Mouse (Mus musculus) limb, embryonic 14.5 days (tissue): ENCODE results near the gene Prpf8. TPM values are rescaled to one million over a fixed set of nuclear protein-coding genes. Genes with fewer than 3 reads are reported as not detected.

Experiments
- ATAC-seq: fragments of 200-750 bp; cut with Nextera tagmentation; 2 replicates; pipeline ENCODE4 v1.8.0; 2017; ENCODE audit warnings: low read depth, moderate number of reproducible peaks, moderate TSS enrichment; ENCODE audit not compliant: low FRiP score
- DNase-seq: peaks from one replicate; pipeline ENCODE4 v3.0.0-alpha.2; 2015; ENCODE audit warnings: low spot score
- H3K27ac ChIP-seq: fragments of 300-500 bp; sonication (generic); replicated peaks from 2 replicates; pipeline ENCODE4 v1.5.1; 2014; ENCODE audit warnings: low read depth, mild to moderate bottlenecking, low read length, moderate library complexity, mixed read lengths
- H3K27me3 ChIP-seq: fragments of 300-500 bp; sonication (generic); 2 replicates; pipeline ENCODE4 v1.6.1; 2014; ENCODE audit warnings: low read length, mixed read lengths; ENCODE audit not compliant: control insufficient read depth, insufficient read depth
- H3K36me3 ChIP-seq: fragments of 300-500 bp; sonication (generic); 2 replicates; pipeline ENCODE4 v1.6.1; 2014; ENCODE audit warnings: mild to moderate bottlenecking, low read length, moderate library complexity, mixed read lengths; ENCODE audit not compliant: control insufficient read depth, insufficient read depth
- H3K4me1 ChIP-seq: fragments of 300-500 bp; sonication (generic); 2 replicates; pipeline ENCODE4 v1.6.1; 2014; ENCODE audit warnings: antibody characterized with exemption, low read length, mixed read lengths; ENCODE audit not compliant: control insufficient read depth, insufficient read depth
- H3K4me2 ChIP-seq: fragments of 300-500 bp; sonication (generic); replicated peaks from 2 replicates; pipeline ENCODE4 v1.6.1; 2014; ENCODE audit warnings: low read depth, mild to moderate bottlenecking, low read length, moderate library complexity; ENCODE audit not compliant: severe bottlenecking
- H3K4me3 ChIP-seq: fragments of 300-500 bp; sonication (generic); replicated peaks from 2 replicates; pipeline ENCODE4 v1.5.1; 2014; ENCODE audit warnings: low read length
- H3K9ac ChIP-seq: fragments of 300-500 bp; sonication (generic); 2 replicates; pipeline ENCODE4 v1.6.1; 2014; ENCODE audit warnings: mild to moderate bottlenecking, low read depth, low read length, moderate library complexity; ENCODE audit not compliant: severe bottlenecking
- H3K9me3 ChIP-seq: fragments of 300-500 bp; sonication (generic); 2 replicates; pipeline ENCODE4 v1.6.1; 2016; ENCODE audit warnings: low read length; ENCODE audit not compliant: control insufficient read depth
- POLR2A ChIP-seq: fragments of 200-500 bp; IDR thresholded peaks from 2 replicates; pipeline ENCODE4 v1.8.0; 2012; ENCODE audit warnings: inconsistent platforms, mild to moderate bottlenecking, moderate library complexity, borderline replicate concordance; ENCODE audit not compliant: insufficient read depth, insufficient read length; ENCODE audit errors: extremely low read depth
- WGBS: fragments of 180-500 bp; shearing (Covaris S2); extraction: QIAGEN DNeasy Blood & Tissue Kit; methylation state at CpG from one replicate; pipeline ENCODE4 v1.1.7; 2014; 5-methylcytosine and 5-hydroxymethylcytosine counted together
- polyA plus RNA-seq, 2 experiments: library from polyadenylated mRNA; depleted of rRNA in 1 of 2; stranded (reverse) in 1 of 2; unstranded in 1 of 2; fragments of >200 nt; fragmentation: Nextera tagmentation in 1 of 2; extraction: Ambion mirVana in 1 of 2; gene quantifications; 2 replicates each; pipeline versions ENCODE4 v1.2.1 to v1.2.3; 2012 to 2014

The Prpf8 gene
- polyA plus RNA-seq, 2 experiments: 85.9 to 123 TPM

GRCm38 (mm10) chr11:75513336-75513735, 26.7 kb downstream of the Prpf8 start, which contains the start of gene Scarf1:
Gene Scarf1 (plus strand): TSS chr11:75513540.
- TF ChIP-seq POLR2A: no peak
- Histone ChIP-seq H3K4me3 (no peak within 1 kb of the TSS), H3K4me1 (peaks cover 7% of the 10 kb centered on the region), H3K27ac (no peak within 1 kb of the TSS), H3K4me2 (0 out of 2 replicates have a peak within 1 kb of the TSS, but pooled peaks have one; percentile 21), H3K9ac (0 out of 2 replicates have a peak within 1 kb of the TSS, but pooled peaks have one; percentile 25), H3K9me3 (no peaks in the 10 kb centered on the region), H3K36me3 (peaks cover 15% of the 10 kb centered on the region), H3K27me3 (no peaks in the 10 kb centered on the region)
- 45% methylated on average over 8 of the region's 8 CpGs for WGBS
- ATAC-seq (no peak), DNase-seq (peak; percentile 19)

- ATAC-seq (no peak), DNase-seq (no peak)
- H3K36me3 ChIP-seq: no peaks in the 10 kb centered on the region
- no peak overlapping the region for H3K4me3 ChIP-seq
- H3K4me1 ChIP-seq: no peaks in the 10 kb centered on the region
- 89% methylated on average over 25 of the region's 25 CpGs for WGBS
- no peaks in the 10 kb centered on the region for H3K9me3 ChIP-seq
- H3K4me2 ChIP-seq: no peak overlapping the region
- no peak overlapping the region for H3K27ac ChIP-seq
- H3K9ac ChIP-seq: no peak overlapping the region
- TF ChIP-seq POLR2A: no peak
- H3K27me3 ChIP-seq: no peaks in the 10 kb centered on the region
These were observed 28.6 kb downstream of the Prpf8 start for GRCm38 (mm10) chr11:75515186-75515585.

DNA sequence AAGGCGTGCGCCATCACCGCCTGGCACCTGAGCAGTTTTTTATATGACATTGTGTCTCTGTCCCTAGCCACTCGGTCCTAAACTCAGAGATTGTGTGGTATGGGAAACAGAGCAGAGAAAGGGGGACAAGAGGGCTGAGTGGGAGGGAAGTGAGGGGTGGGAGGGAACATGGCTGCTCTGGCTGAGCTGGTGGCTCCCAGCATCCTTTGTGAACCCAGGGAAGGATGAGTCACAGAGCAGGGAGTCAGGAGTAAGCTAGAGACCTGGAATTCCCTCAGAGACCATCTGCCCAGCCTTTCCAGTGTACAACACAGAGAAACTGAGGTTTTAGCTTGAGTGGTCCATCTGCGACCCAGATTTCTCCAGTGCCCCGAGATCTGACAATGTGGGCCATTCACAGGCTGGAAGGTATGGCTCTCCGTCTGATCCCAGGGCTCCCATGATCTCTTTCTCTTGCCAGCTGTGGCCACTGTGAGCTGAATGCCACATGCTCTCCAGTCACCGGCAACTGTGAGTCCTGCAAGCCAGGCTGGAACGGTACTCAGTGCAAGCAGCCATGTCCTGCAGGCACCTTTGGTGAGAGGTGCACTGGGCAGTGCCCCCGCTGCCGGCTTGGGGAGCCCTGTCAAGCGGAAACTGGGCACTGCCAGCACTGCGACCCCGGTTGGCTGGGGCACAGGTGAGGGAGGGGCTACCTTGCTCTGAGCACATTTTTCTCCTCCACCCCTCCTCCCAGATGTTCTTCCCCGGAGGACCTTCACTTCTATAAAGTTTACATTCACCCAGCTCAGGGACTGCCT, 33.4 kb downstream of the Prpf8 start:
- no peaks in the 10 kb centered on the region for H3K4me1 ChIP-seq
- H3K9ac ChIP-seq: no peak overlapping the region
- no peak overlapping the region for H3K4me2 ChIP-seq
- H3K4me3 ChIP-seq: no peak overlapping the region
- no peaks in the 10 kb centered on the region for H3K36me3 ChIP-seq
- WGBS: 69% methylated on average over 15 of the region's 15 CpGs
- TF ChIP-seq POLR2A: no peak
- DNase-seq (no peak), ATAC-seq (no peak)
- no peaks in the 10 kb centered on the region for H3K27me3 ChIP-seq
- H3K9me3 ChIP-seq: no peaks in the 10 kb centered on the region
- H3K27ac ChIP-seq: no peak overlapping the region

DNA sequence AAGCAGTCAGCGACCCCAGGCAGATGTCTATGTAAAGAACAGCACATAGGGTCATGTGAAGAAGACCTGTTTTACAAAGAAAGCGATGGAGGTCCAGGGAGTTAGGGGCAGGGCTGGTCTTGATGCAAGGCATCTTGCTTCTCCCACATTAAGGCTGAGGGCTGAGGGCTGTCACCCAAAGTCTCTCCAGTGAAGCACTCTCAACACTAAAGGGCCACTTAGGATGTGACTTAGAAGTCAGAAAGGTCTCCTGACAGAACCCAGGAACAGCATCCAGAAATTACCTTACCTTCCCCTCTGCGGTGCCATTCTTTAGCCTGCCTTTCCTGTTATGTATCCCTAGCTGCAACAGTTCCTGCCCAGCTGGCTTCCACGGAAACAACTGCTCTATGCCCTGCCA, 35.0 kb downstream of the Prpf8 start:
- Histone ChIP-seq H3K27ac (no peak overlapping the region), H3K4me1 (no peaks in the 10 kb centered on the region), H3K4me2 (no peak overlapping the region), H3K9ac (no peak overlapping the region), H3K36me3 (no peaks in the 10 kb centered on the region), H3K4me3 (no peak overlapping the region), H3K27me3 (no peaks in the 10 kb centered on the region), H3K9me3 (no peaks in the 10 kb centered on the region)
- no peak for TF ChIP-seq POLR2A
- ATAC-seq (no peak), DNase-seq (no peak)
- WGBS: 80% methylated on average over 4 of the region's 4 CpGs

GRCm38 (mm10) chr11:75522793-75523192, 36.2 kb downstream of the Prpf8 start:
- DNase-seq (no peak), ATAC-seq (no peak)
- Histone ChIP-seq H3K36me3 (no peaks in the 10 kb centered on the region), H3K4me3 (no peak overlapping the region), H3K4me1 (no peaks in the 10 kb centered on the region), H3K27ac (no peak overlapping the region), H3K9ac (no peak overlapping the region), H3K4me2 (no peak overlapping the region), H3K9me3 (no peaks in the 10 kb centered on the region), H3K27me3 (no peaks in the 10 kb centered on the region)
- no peak for TF ChIP-seq POLR2A
- WGBS: 80% methylated on average over 2 of the region's 2 CpGs
